Mouse (Mus musculus) liver, embryonic 14.5 days (tissue): ENCODE measurements around the gene Slfn8.
"Not testable (repeated sequence)": the region's sequence is repeated elsewhere in the genome, so short reads cannot be mapped to it uniquely, and the experiment has no call there.

Source experiments
- CTCF ChIP-seq: IDR thresholded peaks from 2 replicates; pipeline ENCODE4 v1.5.1; 2016; ENCODE audit warnings: antibody characterized with exemption, low read depth, control low read depth
- EP300 ChIP-seq: IDR thresholded peaks from 2 replicates; pipeline ENCODE4 v1.6.1; 2016; ENCODE audit warnings: antibody characterized with exemption, low read depth

GRCm38 (mm10) chr11:83019561-83020519 lies 770 bp downstream of the Slfn8 start:
- not testable (repeated sequence) for TF ChIP-seq CTCF, EP300
